Mouse (Mus musculus) stomach, embryonic 15.5 days (tissue): Measurements from ENCODE around the gene Gnai1. TPM values are rescaled to one million over a fixed set of nuclear protein-coding genes. Genes with fewer than 3 reads are reported as not detected.
A peak's percentile ranks its signal among the peaks of the same experiment; 100 is the strongest.

Source experiments
- ATAC-seq: fragments of 200-750 bp; cut with Nextera tagmentation; 2 replicates; pipeline ENCODE4 v1.8.0; 2017; ENCODE audit warnings: low read depth, moderate number of reproducible peaks, moderate TSS enrichment; ENCODE audit not compliant: insufficient read depth, low FRiP score
- H3K27ac ChIP-seq: fragments of 300-500 bp; sonication (generic); 2 replicates; pipeline ENCODE4 v1.5.1; 2015; ENCODE audit warnings: mild to moderate bottlenecking, inconsistent platforms
- H3K27me3 ChIP-seq: fragments of 300-500 bp; sonication (generic); replicated peaks from 2 replicates; pipeline ENCODE4 v1.6.1; 2015; ENCODE audit warnings: inconsistent platforms
- H3K36me3 ChIP-seq: fragments of 300-500 bp; sonication (generic); 2 replicates; pipeline ENCODE4 v1.6.1; 2015; ENCODE audit warnings: inconsistent platforms
- H3K4me1 ChIP-seq: fragments of 300-500 bp; sonication (generic); 2 replicates; pipeline ENCODE4 v1.6.1; 2015; ENCODE audit warnings: inconsistent platforms
- H3K4me2 ChIP-seq: fragments of 300-500 bp; sonication (generic); 2 replicates; pipeline ENCODE4 v1.6.1; 2015; ENCODE audit warnings: mild to moderate bottlenecking, inconsistent platforms
- H3K4me3 ChIP-seq: fragments of 300-500 bp; sonication (generic); replicated peaks from 2 replicates; pipeline ENCODE4 v1.5.1; 2015; ENCODE audit warnings: inconsistent platforms
- H3K9ac ChIP-seq: fragments of 300-500 bp; sonication (generic); 2 replicates; pipeline ENCODE4 v1.6.1; 2015; ENCODE audit warnings: inconsistent platforms
- H3K9me3 ChIP-seq: fragments of 300-500 bp; sonication (generic); 2 replicates; pipeline ENCODE4 v1.6.1; 2016; ENCODE audit warnings: inconsistent platforms
- WGBS: fragments of 180-500 bp; shearing (Covaris S2); methylation state at CpG from one replicate; pipeline ENCODE4 v1.1.7; 2015; 5-methylcytosine and 5-hydroxymethylcytosine counted together
- polyA plus RNA-seq: library from polyadenylated mRNA; unstranded; fragments of >200 nt; fragmentation: Nextera tagmentation; extraction: Ambion mirVana; gene quantifications from 2 replicates; pipeline ENCODE4 v1.2.1, GENCODE M21; 2015

Gene Gnai1
- polyA plus RNA-seq, 1 experiment from 2014 or later: 27.9 TPM

- Histone ChIP-seq H3K27ac (no peak overlapping the region), H3K27me3 (no peaks in the 10 kb centered on the region), H3K4me1 (no peaks in the 10 kb centered on the region), H3K9me3 (no peaks in the 10 kb centered on the region), H3K9ac (no peak overlapping the region), H3K36me3 (no peaks in the 10 kb centered on the region), H3K4me3 (no peak overlapping the region), H3K4me2 (no peak overlapping the region)
- 91% methylated on average over 7 of the region's 7 CpGs for WGBS
- ATAC-seq: no peak
These were observed 85.7 kb downstream of the Gnai1 start for GRCm38 (mm10) chr5:18274352-18274940.

GRCm38 (mm10) chr5:18273291-18274284, 86.6 kb downstream of the Gnai1 start:
- H3K36me3 ChIP-seq: no peaks in the 10 kb centered on the region
- H3K9ac ChIP-seq: no peak overlapping the region
- H3K27me3 ChIP-seq: no peaks in the 10 kb centered on the region
- WGBS: 70% methylated on average over 11 of the region's 11 CpGs
- no peak overlapping the region for H3K27ac ChIP-seq
- H3K4me1 ChIP-seq: no peaks in the 10 kb centered on the region
- no peak for ATAC-seq
- H3K9me3 ChIP-seq: no peaks in the 10 kb centered on the region
- no peak overlapping the region for H3K4me3 ChIP-seq
- no peak overlapping the region for H3K4me2 ChIP-seq

- no peaks in the 10 kb centered on the region for H3K27me3 ChIP-seq
- no peaks in the 10 kb centered on the region for H3K4me1 ChIP-seq
- H3K27ac ChIP-seq: no peak overlapping the region
- no peak overlapping the region for H3K9ac ChIP-seq
- ATAC-seq: peak; percentile 63; the same call in 1 of the 2 replicates
- WGBS: 69% methylated on average over 5 of the region's 5 CpGs
- H3K4me2 ChIP-seq: no peak overlapping the region
- no peak overlapping the region for H3K4me3 ChIP-seq
- H3K9me3 ChIP-seq: no peaks in the 10 kb centered on the region
- H3K36me3 ChIP-seq: no peaks in the 10 kb centered on the region
These were observed 109.7 kb downstream of the Gnai1 start for GRCm38 (mm10) chr5:18250379-18251017.

- no peak overlapping the region for H3K27ac ChIP-seq
- no peak for ATAC-seq
- H3K9me3 ChIP-seq: no peaks in the 10 kb centered on the region
- H3K4me1 ChIP-seq: no peaks in the 10 kb centered on the region
- no peak overlapping the region for H3K4me3 ChIP-seq
- 47% methylated on average over 5 of the region's 5 CpGs for WGBS
- H3K27me3 ChIP-seq: no peaks in the 10 kb centered on the region
- no peak overlapping the region for H3K9ac ChIP-seq
- no peak overlapping the region for H3K4me2 ChIP-seq
- H3K36me3 ChIP-seq: no peaks in the 10 kb centered on the region
These were observed 111.0 kb downstream of the Gnai1 start for GRCm38 (mm10) chr5:18249132-18249531.

- H3K4me1 ChIP-seq: no peaks in the 10 kb centered on the region
- H3K4me3 ChIP-seq: no peak overlapping the region
- no peak overlapping the region for H3K27ac ChIP-seq
- WGBS: 64% methylated on average over 1 of the region's 1 CpGs
- no peak overlapping the region for H3K9ac ChIP-seq
- H3K9me3 ChIP-seq: no peaks in the 10 kb centered on the region
- H3K36me3 ChIP-seq: no peaks in the 10 kb centered on the region
- H3K27me3 ChIP-seq: no peaks in the 10 kb centered on the region
- H3K4me2 ChIP-seq: no peak overlapping the region
- ATAC-seq: no peak
These were observed 130.8 kb downstream of the Gnai1 start for GRCm38 (mm10) chr5:18229396-18229795.

GRCm38 (mm10) chr5:18228866-18229265, 131.3 kb downstream of the Gnai1 start:
- no peaks in the 10 kb centered on the region for H3K4me1 ChIP-seq
- no peak for ATAC-seq
- no peak overlapping the region for H3K27ac ChIP-seq
- H3K9me3 ChIP-seq: no peaks in the 10 kb centered on the region
- no peaks in the 10 kb centered on the region for H3K27me3 ChIP-seq
- H3K4me3 ChIP-seq: no peak overlapping the region
- 71% methylated on average over 7 of the region's 7 CpGs for WGBS
- no peak overlapping the region for H3K9ac ChIP-seq
- H3K4me2 ChIP-seq: no peak overlapping the region
- H3K36me3 ChIP-seq: no peaks in the 10 kb centered on the region

- Histone ChIP-seq H3K4me2 (no peak overlapping the region), H3K27ac (no peak overlapping the region), H3K9me3 (no peaks in the 10 kb centered on the region), H3K27me3 (no peaks in the 10 kb centered on the region), H3K9ac (no peak overlapping the region), H3K4me3 (no peak overlapping the region), H3K36me3 (no peaks in the 10 kb centered on the region), H3K4me1 (no peaks in the 10 kb centered on the region)
- ATAC-seq: no peak
- WGBS: 43% methylated on average over 1 of the region's 1 CpGs
These were observed 139.3 kb downstream of the Gnai1 start for GRCm38 (mm10) chr5:18220873-18221272.

- Histone ChIP-seq H3K27me3 (no peaks in the 10 kb centered on the region), H3K27ac (no peak overlapping the region), H3K4me1 (no peaks in the 10 kb centered on the region), H3K4me2 (no peak overlapping the region), H3K9me3 (no peaks in the 10 kb centered on the region), H3K36me3 (no peaks in the 10 kb centered on the region), H3K4me3 (no peak overlapping the region), H3K9ac (no peak overlapping the region)
- WGBS: 53% methylated on average over 2 of the region's 2 CpGs
- ATAC-seq: no peak
These were observed 141.9 kb downstream of the Gnai1 start for GRCm38 (mm10) chr5:18218292-18218691.

GRCm38 (mm10) chr5:18217856-18218255, 142.3 kb downstream of the Gnai1 start:
- no peaks in the 10 kb centered on the region for H3K4me1 ChIP-seq
- no peaks in the 10 kb centered on the region for H3K27me3 ChIP-seq
- H3K27ac ChIP-seq: no peak overlapping the region
- H3K9ac ChIP-seq: no peak overlapping the region
- no peak overlapping the region for H3K4me2 ChIP-seq
- ATAC-seq: no peak
- H3K4me3 ChIP-seq: no peak overlapping the region
- H3K36me3 ChIP-seq: no peaks in the 10 kb centered on the region
- no peaks in the 10 kb centered on the region for H3K9me3 ChIP-seq
